In genomic region chr10:60418137-60418536, GRCm38 (mm10) we compare ENCODE assay signal across 9 mouse cellular contexts. TPM values are rescaled to one million over a fixed set of nuclear protein-coding genes. Genes with fewer than 3 reads are reported as not detected.
A peak's percentile ranks its signal among the peaks of the same experiment; 100 is the strongest.
DNase-seq lines count a peak whose midpoint lies in the region; ATAC-seq and TF ChIP-seq lines count a peak whose summit lies in the region.
"Had no signal": no experiment of that assay in that cellular context is flagged by ENCODE, and none has a peak within 500 bp of the region (broad histone marks: within the 10 kb centered on the region; RNA-seq: fewer than 3 reads in every experiment).

No protein-coding gene starts in this region.

- ATAC-seq in hindbrain, embryonic 13.5 days (ENCODE audit: low FRiP score), result peak; percentile 23; the same call in 1 of the 2 replicates

- TF ChIP-seq CTCF in heart, adult 2 months (IDR thresholded peaks at IDR 0.05), result peak; percentile 93
- TF ChIP-seq CTCF in embryonic fibroblast, embryonic 13.5 days (IDR thresholded peaks at IDR 0.05; ENCODE audit: borderline replicate concordance, insufficient read depth, low read length), result peak; percentile 64; the same call in 1 of the 2 replicates

- intact Hi-C loops in heart, adult 2 months (cut with DNase I), result loop anchor here (2.0 to 10.0 kb wide), 2 partner anchors 279 to 647 kb away; partner anchors contain the start of gene Cdh23
- intact Hi-C loops in left cerebral cortex, postnatal 10 days (cut with DNase I), result loop anchor here (5.0 kb wide), 1 partner anchor 279 kb away; the partner anchor contains the start of gene Cdh23

- H3K4me3 ChIP-seq in heart, adult 2 months, result no peak overlapping the region
- H3K4me3 ChIP-seq in embryonic fibroblast, embryonic 13.5 days (ENCODE audit: insufficient read depth, low read length), result no peak overlapping the region
- H3K4me3 ChIP-seq in hindbrain, embryonic 13.5 days, result no peak overlapping the region
- H3K4me3 ChIP-seq: megakaryocyte, embryonic 14.5 days had no signal

- H3K79me2 ChIP-seq in heart, adult 2 months (replicated peaks; ENCODE audit: control insufficient read depth, insufficient read depth, low read length), result no peaks in the 10 kb centered on the region

- no peak overlapping the region for H3K9ac ChIP-seq in heart, adult 2 months (ENCODE audit: low read depth, low read length)
- no peak overlapping the region for H3K9ac ChIP-seq in hindbrain, embryonic 13.5 days

- no peaks in the 10 kb centered on the region for H3K4me1 ChIP-seq in heart, adult 2 months (ENCODE audit: control insufficient read depth, insufficient read depth, low read length)
- H3K4me1 ChIP-seq in embryonic fibroblast, embryonic 13.5 days (ENCODE audit: control insufficient read depth, insufficient read depth, low read length), result peaks cover 2% of the 10 kb centered on the region; the same call in 1 of the 2 replicates
- H3K4me1 ChIP-seq in hindbrain, embryonic 13.5 days (replicated peaks), result peaks cover 6% of the 10 kb centered on the region; the same call in 1 of the 2 replicates

- no peak overlapping the region for H3K27ac ChIP-seq in heart, adult 2 months
- no peak overlapping the region for H3K27ac ChIP-seq in embryonic fibroblast, embryonic 13.5 days (ENCODE audit: insufficient read depth, low read length)
- H3K27ac ChIP-seq in hindbrain, embryonic 13.5 days, result no peak overlapping the region

- no peaks in the 10 kb centered on the region for H3K36me3 ChIP-seq in heart, adult 2 months (ENCODE audit: control insufficient read depth, insufficient read depth, low read length)
- no peaks in the 10 kb centered on the region for H3K36me3 ChIP-seq in hindbrain, embryonic 13.5 days
- no peaks in the 10 kb centered on the region for H3K36me3 ChIP-seq in splenic B cell, adult 2 months (ENCODE audit: control insufficient read depth, insufficient read depth, low read length, poor library complexity, severe bottlenecking)

- H3K4me2 ChIP-seq in hindbrain, embryonic 13.5 days, result no peak overlapping the region

- peak; percentile 50 to 72 for DNase-seq in heart, adult 2 months
- no peak for DNase-seq in heart, adult 11 months
- DNase-seq in brain, adult 2 months (ENCODE audit: low read depth, low spot score), result peak; percentile 71
- DNase-seq in left cerebral cortex, postnatal 10 days (ENCODE audit: extremely low spot score in 1 of 2, low spot score in 2 of 2), result peak; percentile 54 to 74
- peak; percentile 73 for DNase-seq in naive thymus-derived CD4-positive, alpha-beta T cell, adult 2 months (ENCODE audit: low read depth)
- DNase-seq in splenic B cell, adult 2 months (ENCODE audit: low read depth, low spot score), result peak; percentile 62

- TF ChIP-seq POLR2A in heart, adult 2 months (IDR thresholded peaks at IDR 0.05; ENCODE audit: insufficient read depth, low read depth, low read length), result no peak
- no peak for TF ChIP-seq POLR2A in embryonic fibroblast, embryonic 13.5 days (IDR thresholded peaks at IDR 0.05; ENCODE audit: low read depth, low read length)

- 14% methylated on average over 3 of the region's 3 CpGs for WGBS in heart, adult 2 months
- WGBS in hindbrain, embryonic 13.5 days, result 21% methylated on average over 3 of the region's 3 CpGs

- no peaks in the 10 kb centered on the region for H3K27me3 ChIP-seq in heart, adult 2 months (ENCODE audit: control insufficient read depth, insufficient read depth, low read length)
- 0 out of 2 replicates have a peak, but pooled peaks cover 9% of the 10 kb centered on the region for H3K27me3 ChIP-seq in hindbrain, embryonic 13.5 days
- no peaks in the 10 kb centered on the region for H3K27me3 ChIP-seq in splenic B cell, adult 2 months (ENCODE audit: control insufficient read depth, insufficient read depth, low read length, poor library complexity, severe bottlenecking)

- H3K9me3 ChIP-seq in hindbrain, embryonic 13.5 days, result no peaks in the 10 kb centered on the region
- H3K9me3 ChIP-seq: megakaryocyte, embryonic 14.5 days had no signal

- 0 out of 2 replicates have a peak, but pooled peaks have one; percentile 24 for TF ChIP-seq EP300 in heart, adult 2 months (IDR thresholded peaks at IDR 0.05; ENCODE audit: insufficient read depth, low read depth, low read length)

RNA-seq across cellular contexts. Expression of gene Gm17455, which starts 18.6 kb away (rescaled TPM):
- total RNA-seq in heart, adult 2 months (2021), result not detected
- 0.56 and 1.9 TPM in 2 replicates for polyA plus RNA-seq in heart, adult 2 months (2012; rRNA removed)
- not detected in 2 replicates for polyA plus RNA-seq in embryonic fibroblast, embryonic 13.5 days (2011; ENCODE audit: insufficient read length, low read depth, missing spikeins)
- polyA plus RNA-seq in hindbrain, embryonic 13.5 days (2015; fragmentation: Nextera tagmentation; extraction: Ambion mirVana), result 9.3 and 13.2 TPM in 2 replicates
- 1 to 10 TPM; 1.4 to 2.1 TPM for total RNA-seq in left cerebral cortex, postnatal 10 days (2021)
